Mouse (Mus musculus): ENCODE data around the gene Vmn1r41.

The Vmn1r41 gene

DNA sequence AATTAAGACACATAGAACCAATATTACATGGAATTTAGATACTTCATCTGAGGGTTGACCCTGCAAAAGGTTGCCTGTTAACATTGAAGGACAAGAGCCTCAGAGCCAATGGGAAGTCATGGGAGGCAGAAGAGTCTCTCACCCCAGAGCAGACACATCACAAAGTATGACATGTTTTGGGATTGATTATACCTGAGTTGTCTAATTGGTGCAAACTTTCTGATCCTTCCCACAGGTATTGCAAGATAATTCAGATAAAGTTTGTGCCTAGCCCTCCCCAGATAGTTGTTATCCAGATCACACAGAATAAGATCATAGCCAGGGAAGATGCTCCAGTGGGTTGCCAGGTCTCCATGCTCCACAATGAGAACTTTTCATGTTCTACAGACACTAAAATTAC, at the start of gene Vmn1r41:
Gene Vmn1r41 (plus strand): TSS at position 301 of the 400 bp plus-strand sequence.
- no peak for DNase-seq (ENCODE audit: low spot score)

DNA sequence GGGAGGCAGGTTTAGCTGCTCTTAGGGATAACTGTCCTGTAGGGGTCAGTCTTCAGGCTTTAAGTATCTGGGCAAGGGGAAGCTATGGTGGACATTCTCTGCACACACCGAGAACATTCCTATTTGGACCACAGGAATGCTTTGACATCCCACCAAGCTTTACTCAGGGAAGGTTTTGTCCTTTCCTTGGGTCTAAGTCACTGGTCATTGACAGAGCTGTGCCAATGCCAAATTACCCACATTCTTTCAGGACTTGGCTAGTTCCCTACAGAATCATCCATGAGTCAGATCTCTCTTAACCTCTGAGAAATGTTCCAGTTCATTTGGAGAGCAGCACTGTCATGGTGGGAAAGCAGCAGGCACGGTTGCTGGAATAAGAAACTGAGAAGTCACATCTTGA, 33.9 kb upstream of the Vmn1r41 start:
- DNase-seq (ENCODE audit: low spot score), result no peak

DNA sequence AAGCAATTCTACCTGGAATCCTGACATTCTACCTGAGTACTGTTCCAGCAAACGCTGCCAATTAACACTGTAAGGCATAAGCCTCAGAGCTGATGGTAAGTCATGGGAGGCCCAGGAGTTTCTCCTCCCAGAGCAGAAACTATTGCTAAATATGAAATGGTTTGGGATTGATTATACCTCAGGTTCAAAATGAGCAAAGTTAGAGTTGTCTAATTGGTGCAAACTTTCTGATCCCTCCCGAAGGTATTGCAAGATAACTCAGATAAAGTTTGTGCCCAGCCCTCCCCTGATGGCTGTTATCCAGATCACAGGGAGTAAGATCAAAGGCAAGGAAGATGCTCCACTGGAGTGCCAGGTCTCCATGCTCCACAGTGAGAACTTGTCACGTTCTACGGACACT, 33.3 kb upstream of the Vmn1r41 start, which contains the start of gene Vmn1r40:
Gene Vmn1r40 (plus strand): TSS at position 301 of the 400 bp plus-strand sequence.
- no peak for DNase-seq (ENCODE audit: low spot score)

DNA sequence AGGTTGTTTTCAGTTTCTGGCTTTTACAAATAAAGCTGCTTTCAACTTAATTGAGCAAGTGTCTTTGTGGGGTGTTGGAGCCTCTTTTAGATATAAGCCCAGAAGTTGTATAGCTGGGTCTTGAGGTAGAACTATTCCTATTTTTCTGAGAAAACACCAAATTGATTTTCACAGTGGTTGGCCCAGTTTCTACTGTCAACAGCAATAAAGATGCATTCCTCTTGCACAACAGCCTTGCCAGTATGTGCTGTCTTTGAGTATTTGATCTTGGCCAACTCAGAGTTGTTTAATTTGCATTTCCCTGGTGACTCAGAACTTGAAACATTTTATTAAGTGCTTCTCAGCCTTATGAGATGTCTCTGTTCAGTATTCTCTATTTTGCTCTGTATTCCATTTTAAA, 22.5 kb upstream of the Vmn1r41 start:
- no peak for DNase-seq (ENCODE audit: low spot score)

DNA sequence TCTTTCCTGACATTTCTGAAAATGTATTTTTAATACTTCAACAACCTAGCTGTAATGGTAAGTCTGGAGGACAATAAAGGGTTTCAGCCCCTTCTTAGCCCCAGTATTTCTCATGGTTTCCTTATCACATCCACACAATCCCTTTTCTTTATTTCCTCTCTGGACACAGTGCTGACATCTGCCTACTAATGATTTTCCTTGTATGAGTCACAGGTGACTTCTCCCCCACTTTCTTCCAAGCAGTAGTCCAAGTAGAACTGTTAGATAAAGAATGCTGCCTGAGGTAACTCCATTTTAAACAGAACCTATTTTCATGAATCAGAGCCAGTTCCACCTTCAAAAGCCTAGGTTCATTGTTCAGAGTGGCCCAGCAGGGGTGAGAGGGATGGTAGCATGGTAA, 2.2 kb downstream of the Vmn1r41 start:
- DNase-seq (ENCODE audit: low spot score), result no peak

DNA sequence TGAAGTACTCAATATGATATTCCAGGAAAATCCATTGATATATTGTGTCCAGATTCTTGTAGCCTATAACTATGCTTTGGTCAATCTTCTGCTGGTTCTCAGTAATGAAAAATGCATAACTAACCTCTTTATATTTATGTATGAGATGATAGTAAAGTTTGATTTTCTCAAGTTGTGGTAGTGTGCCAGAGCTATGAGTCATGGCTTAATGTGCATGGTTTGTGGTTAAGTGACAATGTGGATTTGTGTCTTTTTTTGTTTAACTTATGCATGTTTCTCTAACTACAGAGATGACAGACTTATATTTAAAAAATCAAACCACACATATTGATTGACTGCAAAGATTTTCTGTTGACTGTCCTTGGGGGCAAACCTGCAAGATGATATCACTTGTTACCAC, 49.7 kb downstream of the Vmn1r41 start:
- no peak for DNase-seq (ENCODE audit: low spot score)
